Mouse (Mus musculus) bone marrow macrophage, adult 2 months (primary cell): Measurements from ENCODE around the gene Farsa. TPM values are rescaled to one million over a fixed set of nuclear protein-coding genes. Genes with fewer than 3 reads are reported as not detected.

Source experiments
- H3K27ac ChIP-seq: 2 replicates; pipeline ENCODE4 v1.5.1; 2012; ENCODE audit warnings: low read depth, low read length; ENCODE audit not compliant: insufficient read depth
- H3K4me1 ChIP-seq: 2 replicates; pipeline ENCODE4 v1.6.1; 2012; ENCODE audit warnings: low read length; ENCODE audit not compliant: control insufficient read depth, insufficient read depth
- H3K4me3 ChIP-seq: 2 replicates; pipeline ENCODE4 v1.5.1; 2012; ENCODE audit warnings: mild to moderate bottlenecking, low read length, moderate library complexity; ENCODE audit not compliant: insufficient read depth
- CTCF ChIP-seq: IDR thresholded peaks from 2 replicates; pipeline ENCODE4 v1.5.1; 2012; ENCODE audit warnings: low read depth, mild to moderate bottlenecking, low read length, moderate library complexity
- POLR2A ChIP-seq: IDR thresholded peaks from 2 replicates; pipeline ENCODE4 v1.6.1; 2012; ENCODE audit warnings: mild to moderate bottlenecking, low read depth, low read length, borderline replicate concordance
- polyA plus RNA-seq: library from polyadenylated mRNA; stranded (reverse); fragments of >200 nt; gene quantifications from 2 replicates; pipeline ENCODE4 v1.2.4, GENCODE M21; 2012; ENCODE audit not compliant: missing spikeins, insufficient read depth, insufficient read length

The Farsa gene
- polyA plus RNA-seq, 1 experiment = 30.5 TPM

DNA sequence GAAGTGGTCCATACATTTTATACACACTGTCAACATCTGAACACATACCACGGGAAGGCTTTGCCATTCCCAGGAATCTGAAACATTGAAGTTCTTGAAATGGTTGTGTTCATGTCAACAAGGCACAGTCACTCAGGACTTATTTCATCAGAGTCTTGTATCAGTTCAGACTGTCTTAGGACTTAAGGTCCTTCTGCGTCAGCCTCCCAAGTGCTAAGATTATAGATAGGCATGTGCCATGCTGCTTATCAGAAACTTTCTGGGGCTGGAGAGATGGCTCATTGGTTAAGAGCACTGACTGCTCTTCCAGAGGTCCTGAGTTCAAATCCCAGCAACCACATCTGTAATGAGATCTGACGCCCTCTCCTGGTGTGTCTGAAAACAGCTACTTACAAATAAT, 17.6 kb downstream of the Farsa start:
- no peak overlapping the region for H3K27ac ChIP-seq
- TF ChIP-seq POLR2A = no peak
- TF ChIP-seq CTCF = no peak
- H3K4me1 ChIP-seq = peaks cover 9% of the 10 kb centered on the region
- no peak overlapping the region for H3K4me3 ChIP-seq

DNA sequence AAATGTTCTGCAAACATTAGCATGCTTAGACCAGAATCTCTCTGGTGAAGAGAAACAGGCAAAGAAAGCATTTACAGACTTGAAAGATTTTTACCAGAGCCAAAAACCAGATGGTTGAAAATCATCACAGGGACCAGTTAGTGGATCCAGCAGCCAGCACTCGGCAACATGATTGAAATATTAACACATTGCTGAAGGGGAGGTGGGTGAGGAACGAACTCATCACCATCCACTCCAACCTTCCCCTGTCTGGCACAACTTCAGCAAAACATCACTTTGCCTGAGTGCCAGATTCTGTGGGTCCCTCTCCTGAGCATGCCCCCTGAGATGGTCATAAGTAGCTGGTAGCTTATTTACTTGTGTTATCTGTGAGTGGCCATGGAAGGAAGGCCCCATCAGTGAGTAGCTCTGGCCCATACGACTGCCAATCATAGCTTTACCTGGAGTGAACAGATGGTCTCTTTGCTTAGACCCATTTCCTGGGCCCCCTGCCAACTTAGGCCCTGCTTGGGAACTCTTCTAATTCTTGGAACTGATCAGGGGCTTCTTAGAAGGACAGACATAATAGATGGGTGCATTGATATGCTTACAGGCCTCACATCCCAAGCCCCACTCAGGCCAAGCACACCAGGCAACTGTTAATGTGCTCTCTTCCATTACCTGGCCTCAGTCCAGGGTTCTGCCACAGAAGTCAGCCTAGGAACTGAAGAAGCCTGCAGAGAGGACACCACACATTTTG, 20.7 kb downstream of the Farsa start:
- H3K4me3 ChIP-seq = no peak overlapping the region
- no peak for TF ChIP-seq CTCF
- TF ChIP-seq POLR2A = no peak
- H3K27ac ChIP-seq = no peak overlapping the region
- peaks cover 9% of the 10 kb centered on the region for H3K4me1 ChIP-seq

DNA sequence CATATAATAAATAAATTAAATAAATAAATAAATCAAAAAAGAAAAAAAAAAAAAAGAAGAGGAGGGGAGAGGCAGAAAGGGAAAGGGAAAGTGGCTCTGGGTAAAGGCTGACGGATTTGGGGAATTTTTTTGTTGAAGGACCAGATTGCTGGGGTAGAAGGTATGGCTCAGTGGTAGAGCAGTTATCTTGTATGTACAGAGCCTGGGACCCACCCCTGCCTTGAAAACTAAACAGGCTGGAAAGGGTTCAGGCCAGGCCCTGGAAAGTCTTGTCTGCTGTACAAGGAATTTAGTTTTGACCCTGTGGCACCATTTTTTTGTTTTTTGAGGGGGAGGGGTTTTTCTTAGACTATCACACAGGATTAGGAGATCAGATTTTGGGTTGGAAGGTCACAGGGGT, 22.1 kb downstream of the Farsa start:
- Histone ChIP-seq H3K4me1 (peaks cover 5% of the 10 kb centered on the region), H3K27ac (no peak overlapping the region), H3K4me3 (no peak overlapping the region)
- TF ChIP-seq CTCF (no peak), POLR2A (no peak)

DNA sequence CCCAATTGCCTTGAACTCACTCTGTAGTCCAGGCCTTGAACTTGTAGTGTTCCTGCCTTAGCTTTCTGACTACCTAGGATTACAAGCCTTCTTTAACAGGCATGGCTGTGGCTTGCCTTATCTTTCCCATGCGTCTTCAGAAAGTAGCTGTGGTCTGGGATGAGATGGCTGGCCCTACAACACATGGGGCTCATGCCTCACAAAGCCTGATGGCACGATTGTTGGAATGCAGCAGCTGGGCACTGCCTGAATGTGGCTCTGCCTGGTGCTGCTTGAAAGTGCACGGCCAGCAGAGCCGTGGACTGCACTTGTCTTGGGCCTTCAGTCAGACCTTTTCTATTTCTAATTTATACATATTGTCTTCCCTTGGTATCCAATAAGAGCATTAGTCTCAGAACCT, 27.9 kb downstream of the Farsa start:
- Histone ChIP-seq H3K27ac (no peak overlapping the region), H3K4me3 (no peak overlapping the region), H3K4me1 (0 out of 2 replicates have a peak, but pooled peaks cover 2% of the 10 kb centered on the region)
- TF ChIP-seq POLR2A (no peak), CTCF (no peak)

DNA sequence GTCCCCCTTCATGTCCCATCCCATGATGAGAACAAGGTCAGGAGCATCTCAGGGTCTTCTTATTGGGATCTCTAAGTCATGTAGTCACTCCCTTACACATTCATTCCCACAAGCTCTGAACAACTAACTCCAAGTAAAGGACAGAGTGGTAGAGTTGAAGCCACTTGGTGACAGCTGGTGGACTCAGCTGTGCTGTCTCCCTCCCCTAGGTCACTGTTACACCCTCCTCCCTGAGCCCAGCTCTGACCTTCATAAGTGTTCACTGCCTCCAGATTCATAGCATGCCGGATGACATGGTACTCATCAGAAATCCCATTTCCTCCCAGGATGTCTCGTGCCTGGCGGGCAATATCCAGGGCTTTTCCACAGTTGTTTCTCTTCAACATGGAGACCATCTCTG, 31.5 kb downstream of the Farsa start:
- H3K4me3 ChIP-seq = no peak overlapping the region
- H3K27ac ChIP-seq = no peak overlapping the region
- TF ChIP-seq CTCF (no peak), POLR2A (no peak)
- H3K4me1 ChIP-seq = 0 out of 2 replicates have a peak, but pooled peaks cover 2% of the 10 kb centered on the region

DNA sequence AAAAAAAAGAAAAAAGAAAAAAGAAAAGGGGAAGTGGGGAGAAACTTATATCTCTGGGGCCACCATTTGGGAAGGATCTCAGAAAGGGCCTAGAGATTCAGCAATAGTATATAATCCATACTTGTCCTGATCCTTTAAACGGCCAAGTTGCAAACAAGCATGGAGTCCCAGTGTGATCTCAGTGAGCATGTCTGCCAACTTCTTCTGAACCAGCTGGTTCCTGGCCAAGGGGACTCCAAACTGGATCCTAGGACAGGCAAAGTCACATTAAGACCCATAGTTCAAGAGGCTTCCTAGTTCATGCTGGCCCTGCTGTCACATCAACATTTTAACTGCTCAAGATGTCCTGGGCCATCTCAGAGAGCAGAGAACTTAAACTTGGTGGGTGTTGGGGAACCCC, 32.4 kb downstream of the Farsa start:
- TF ChIP-seq POLR2A (no peak), CTCF (no peak)
- Histone ChIP-seq H3K4me1 (0 out of 2 replicates have a peak, but pooled peaks cover 2% of the 10 kb centered on the region), H3K27ac (no peak overlapping the region), H3K4me3 (no peak overlapping the region)

DNA sequence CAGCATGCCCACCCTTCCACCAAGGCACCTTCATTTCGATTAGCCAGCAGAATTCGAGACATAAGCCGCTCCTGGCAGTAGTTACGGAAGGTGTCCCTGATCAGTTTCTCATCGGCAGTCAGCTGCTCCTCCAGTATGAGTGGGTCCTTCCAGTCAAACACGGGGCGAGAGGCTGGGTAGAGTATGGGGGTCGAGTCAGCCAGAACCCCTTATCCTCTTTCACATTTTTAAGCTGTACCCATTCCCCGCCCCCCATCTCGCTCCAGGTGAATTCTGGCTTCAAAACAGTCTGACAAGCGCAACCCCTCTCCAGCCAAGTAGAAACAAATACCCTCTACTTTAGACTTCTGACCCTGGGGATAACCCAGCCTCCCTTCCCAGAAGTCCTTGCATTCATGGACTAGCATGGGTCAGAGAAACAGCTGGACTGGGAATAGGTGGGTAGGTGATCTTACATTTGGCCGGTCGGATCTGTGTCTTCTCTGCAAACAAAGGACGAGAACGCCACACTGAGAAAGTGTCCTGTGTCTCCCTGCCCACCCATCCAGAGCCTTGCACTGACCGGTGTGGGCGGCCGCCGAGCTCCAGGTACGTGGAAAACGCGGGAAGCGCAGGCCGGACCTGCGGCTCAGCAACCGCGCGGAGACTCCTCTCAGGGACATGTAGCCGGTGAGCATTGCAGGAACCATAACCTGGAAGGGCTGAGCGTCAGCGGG, 36.4 kb downstream of the Farsa start:
- Histone ChIP-seq H3K4me1 (0 out of 2 replicates have a peak, but pooled peaks cover 2% of the 10 kb centered on the region), H3K4me3 (peak overlapping the region; percentile 91), H3K27ac (no peak overlapping the region)
- TF ChIP-seq CTCF = no peak
- TF ChIP-seq POLR2A = no peak

DNA sequence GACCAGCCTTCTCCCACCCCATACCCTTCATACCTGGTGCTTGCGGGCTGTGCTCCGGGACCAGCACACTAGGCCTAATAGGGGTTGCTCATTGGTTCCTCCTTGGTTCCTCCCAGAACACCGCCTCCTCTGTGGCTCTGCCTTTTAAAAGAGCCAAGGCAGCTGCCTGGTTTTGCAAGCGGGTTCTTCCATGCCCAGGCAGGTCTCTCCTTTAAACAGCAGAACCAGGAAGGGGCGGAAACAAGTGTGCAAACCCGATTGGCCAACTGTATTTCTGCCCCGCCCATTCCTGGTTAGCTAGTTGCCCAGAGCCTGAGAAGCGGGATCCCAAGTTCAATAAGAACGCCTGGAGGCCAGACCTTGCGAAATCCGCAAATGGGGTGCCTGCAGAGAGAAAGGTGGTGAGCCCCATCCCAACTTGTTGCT, 36.9 kb downstream of the Farsa start, which contains the start of gene Gcdh:
Gene Gcdh (minus strand): TSS at position 213 of the 426 bp plus-strand sequence.
- H3K27ac ChIP-seq = no peak within 1 kb of the TSS
- H3K4me1 ChIP-seq = 0 out of 2 replicates have a peak, but pooled peaks cover 2% of the 10 kb centered on the region
- TF ChIP-seq POLR2A (no peak), CTCF (no peak)
- H3K4me3 ChIP-seq = peak within 1 kb of the TSS; percentile 91

DNA sequence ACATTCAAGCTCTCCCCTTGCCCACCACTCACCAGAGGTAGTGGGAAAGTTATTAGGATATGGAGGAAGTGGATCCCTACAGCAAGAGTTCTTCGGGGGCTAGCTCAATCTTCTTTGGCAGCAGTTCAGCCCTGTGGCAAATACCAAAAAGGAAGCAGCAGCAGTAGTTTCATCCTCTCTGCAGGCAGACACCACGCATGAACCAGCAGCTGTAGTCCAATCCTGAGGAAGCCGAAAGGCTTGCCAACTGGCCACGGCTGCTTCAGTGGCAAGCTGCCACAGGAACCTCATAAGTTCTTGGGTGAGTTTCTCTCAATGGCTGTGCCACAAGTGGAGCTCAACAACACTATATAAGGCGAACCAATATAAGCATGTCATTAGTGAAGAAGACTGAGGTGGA, 39.2 kb downstream of the Farsa start:
- no peak overlapping the region for H3K4me3 ChIP-seq
- TF ChIP-seq POLR2A = no peak
- TF ChIP-seq CTCF = no peak
- H3K27ac ChIP-seq = no peak overlapping the region
- 0 out of 2 replicates have a peak, but pooled peaks cover 2% of the 10 kb centered on the region for H3K4me1 ChIP-seq

DNA sequence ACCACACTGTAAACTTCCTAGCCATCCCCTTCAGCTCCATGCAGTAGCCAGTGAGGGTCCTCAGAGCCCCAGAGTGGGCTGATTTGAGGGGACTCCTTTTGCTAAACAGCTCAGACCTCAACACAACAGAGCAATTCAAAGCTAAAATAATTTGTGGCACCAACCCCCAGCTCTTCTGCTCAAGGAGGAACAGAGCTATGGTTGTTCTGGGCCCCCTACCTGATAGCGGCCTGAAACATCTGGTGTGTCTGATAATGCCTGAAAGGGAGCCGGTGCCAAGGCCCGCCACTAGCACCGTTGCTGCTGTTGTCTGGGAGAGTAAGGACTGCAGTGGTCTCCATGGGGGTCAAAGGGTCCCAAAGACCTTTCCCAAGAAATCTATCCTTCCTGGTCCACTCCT, 44.3 kb downstream of the Farsa start:
- Histone ChIP-seq H3K27ac (no peak overlapping the region), H3K4me1 (peaks cover 3% of the 10 kb centered on the region; the same call in 1 of the 2 replicates)

DNA sequence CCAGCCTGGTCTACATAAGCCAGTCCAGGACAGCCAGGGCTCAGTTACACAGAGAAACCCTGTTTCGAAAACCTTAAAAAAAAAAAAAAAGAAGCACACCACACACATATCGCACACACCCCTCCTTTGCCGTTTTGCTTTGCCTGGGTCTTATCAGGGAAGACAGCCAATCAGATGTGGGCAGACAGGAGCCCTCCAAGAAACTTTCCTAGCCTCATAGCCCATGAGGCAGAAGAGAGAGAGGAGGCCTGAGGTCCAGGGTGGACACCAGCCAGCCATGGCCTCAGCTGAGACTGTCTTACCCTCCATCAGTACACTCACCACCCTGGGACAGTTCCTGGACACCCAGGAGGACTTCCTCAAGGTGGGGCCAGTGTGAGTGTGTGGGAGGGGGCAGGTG, 45.0 kb downstream of the Farsa start, which contains the start of gene Klf1:
Gene Klf1 (plus strand): TSS at position 177 of the 400 bp plus-strand sequence.
- H3K27ac ChIP-seq = no peak within 1 kb of the TSS
- peaks cover 3% of the 10 kb centered on the region; the same call in 1 of the 2 replicates for H3K4me1 ChIP-seq
- TF ChIP-seq CTCF (no peak), POLR2A (no peak)
- peak within 1 kb of the TSS; percentile 64 for H3K4me3 ChIP-seq

More for the DNA sequence above, 44.3 kb downstream of the Farsa start:
- TF ChIP-seq POLR2A (no peak), CTCF (no peak)
- no peak overlapping the region for H3K4me3 ChIP-seq
